Mouse (Mus musculus): ENCODE data around the gene Mgl2.

DNA sequence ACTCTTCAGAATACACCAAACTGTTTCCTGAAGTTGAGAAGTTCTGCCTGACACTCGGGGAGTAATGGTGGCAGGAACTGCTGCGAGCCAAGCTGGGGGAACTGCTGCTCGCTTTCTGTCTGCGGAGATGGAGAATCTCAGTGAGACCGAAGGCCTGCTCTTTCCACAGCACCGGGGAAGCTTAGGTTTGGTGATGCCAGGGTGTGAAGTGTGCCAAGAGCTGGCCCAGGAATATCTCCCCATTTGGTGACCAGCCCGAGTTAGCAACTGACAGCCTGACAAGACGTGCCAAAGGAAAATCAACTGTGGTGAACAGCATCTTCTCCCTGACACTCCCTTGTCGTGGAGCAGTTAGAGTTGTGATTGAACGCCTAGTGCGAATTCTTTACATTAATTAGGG lies 48.2 kb downstream of the Mgl2 start:
- TF ChIP-seq TBP (conservative IDR thresholded peaks at IDR 0.05; ENCODE audit: low read depth, low read length) = no peak
- no peak for TF ChIP-seq ZNF384 (IDR thresholded peaks at IDR 0.05; ENCODE audit: low read depth, low read length)
- TF ChIP-seq CTCF (conservative IDR thresholded peaks at IDR 0.05 in 1 of 2, IDR thresholded peaks at IDR 0.05 in 1 of 2; ENCODE audit: low read depth in 2 of 2, low read length in 2 of 2) = no peak
- TF ChIP-seq GABPA (IDR thresholded peaks at IDR 0.05; ENCODE audit: insufficient replicate concordance, low read depth, low read length) = no peak
- TF ChIP-seq POLR2A (IDR thresholded peaks at IDR 0.05; ENCODE audit: low read depth, low read length) = no peak
- no peak for TF ChIP-seq POLR2AphosphoS2 (IDR thresholded peaks at IDR 0.05; ENCODE audit: low read depth, low read length)
- TF ChIP-seq USF2 (conservative IDR thresholded peaks at IDR 0.05; ENCODE audit: low read depth, low read length) = no peak
- no peak for TF ChIP-seq SIN3A (IDR thresholded peaks at IDR 0.05; ENCODE audit: low read length)
- no peak for TF ChIP-seq HCFC1 (IDR thresholded peaks at IDR 0.05; ENCODE audit: low read depth, low read length)
- no peak for TF ChIP-seq MAX (IDR thresholded peaks at IDR 0.05; ENCODE audit: low read length)
- no peak for TF ChIP-seq ZKSCAN1 (IDR thresholded peaks at IDR 0.05; ENCODE audit: borderline replicate concordance, low read depth, low read length)
- no peak for TF ChIP-seq MXI1 (IDR thresholded peaks at IDR 0.05; ENCODE audit: low read depth, low read length)
- TF ChIP-seq EP300 (IDR thresholded peaks at IDR 0.05; ENCODE audit: low read length) = no peak

Measured in CH12.LX (cell line).